Mouse (Mus musculus) CD4-positive helper T cell, adult 2 months (primary cell): ENCODE results near the gene Kirrel3.

Experiments
- DNase-seq: peaks from one replicate; pipeline ENCODE4 v3.0.0-alpha.2; 2012; ENCODE audit warnings: low read depth, missing footprints, low spot score

Gene Kirrel3

GRCm38 (mm10) chr9:35024591-35025496 lies 539.1 kb downstream of the Kirrel3 start:
- no peak for DNase-seq

DNA sequence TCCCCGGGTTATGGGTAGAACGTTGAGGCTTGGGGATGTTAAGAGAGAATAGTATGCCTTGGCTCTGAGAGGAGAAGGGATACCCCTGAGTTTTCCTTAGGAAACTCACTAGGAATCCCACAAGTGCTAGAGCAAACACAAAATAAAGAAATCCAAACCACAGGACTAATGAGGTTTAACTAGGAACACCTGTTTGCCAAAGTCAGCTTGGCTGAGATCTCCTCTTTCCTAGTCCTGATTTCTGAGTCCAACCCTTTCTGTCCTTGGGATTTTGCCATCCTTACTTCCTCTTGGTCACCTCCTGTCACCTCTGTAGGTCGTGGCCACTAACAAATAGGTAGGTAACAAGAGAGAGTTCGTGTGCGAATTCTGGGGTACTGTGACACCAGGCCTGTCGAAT lies 540.6 kb downstream of the Kirrel3 start:
- no peak for DNase-seq

GRCm38 (mm10) chr9:35026897-35027311 lies 541.2 kb downstream of the Kirrel3 start:
- no peak for DNase-seq

DNA sequence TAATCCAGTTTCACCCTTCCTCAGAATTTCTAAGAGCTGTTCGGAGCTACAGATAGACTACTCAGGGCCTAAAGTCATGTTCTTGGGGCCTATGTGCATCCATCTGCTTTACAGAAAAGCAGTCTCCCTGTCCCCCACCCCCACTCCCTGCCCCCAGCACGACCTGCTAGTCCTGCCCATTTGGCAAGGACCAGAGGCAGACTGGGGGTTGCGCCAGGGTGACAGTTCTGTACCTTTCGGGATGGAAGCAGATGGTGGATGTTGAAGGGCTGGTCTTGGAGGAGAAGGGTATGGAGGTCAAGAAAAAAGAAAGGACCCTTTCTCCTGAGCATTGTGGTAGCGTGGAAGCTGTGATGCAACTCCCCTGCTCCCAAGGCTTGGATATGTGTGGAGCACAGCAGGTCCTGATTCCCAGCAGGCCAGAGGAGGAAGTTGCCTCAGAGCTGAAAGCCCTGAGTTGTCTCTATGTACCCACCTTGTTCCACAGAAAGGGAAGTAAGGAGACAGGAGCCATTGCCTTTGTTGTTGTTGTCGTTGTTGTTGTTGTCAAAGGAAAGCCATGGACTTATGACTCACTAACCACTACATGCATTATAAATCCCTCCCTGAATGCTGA lies 541.8 kb downstream of the Kirrel3 start:
- DNase-seq: no peak

DNA sequence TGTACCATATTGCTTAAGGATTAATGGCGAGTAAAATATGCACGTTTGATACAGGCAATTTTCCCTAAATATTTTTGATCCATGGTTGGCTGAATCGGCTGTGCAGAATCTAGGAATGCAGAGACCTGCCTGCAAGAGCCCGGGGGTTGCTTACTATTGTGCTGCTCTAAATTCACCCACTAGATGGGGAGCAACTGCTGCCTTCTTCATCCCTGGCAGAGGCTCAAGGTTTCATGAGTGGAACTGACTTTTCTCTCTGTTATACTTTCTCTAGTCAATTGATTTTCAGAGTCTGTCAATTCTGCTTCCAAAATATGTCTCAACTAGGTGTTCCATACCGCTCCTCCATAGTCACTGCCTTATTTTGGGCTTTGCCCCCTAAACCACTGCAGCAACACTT lies 545.1 kb downstream of the Kirrel3 start:
- no peak for DNase-seq

DNA sequence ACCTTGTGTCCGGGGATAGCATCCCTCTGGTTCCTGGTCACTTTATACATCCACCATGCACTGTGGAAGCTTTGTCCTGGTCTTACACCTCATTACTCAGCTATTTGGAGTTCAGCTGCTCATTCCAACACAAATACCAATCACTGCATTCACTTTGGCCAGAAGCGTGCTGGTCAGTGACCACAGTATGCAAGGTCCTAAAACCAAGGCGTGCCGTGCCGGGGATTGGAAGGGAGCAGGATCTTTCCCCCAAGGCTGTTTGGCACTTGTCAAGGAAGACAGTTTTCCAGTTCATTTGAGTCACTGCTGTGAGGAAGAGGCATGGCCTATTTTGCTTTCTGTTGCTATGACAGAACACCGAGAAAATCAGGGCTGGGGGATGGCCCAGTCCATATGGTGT lies 546.8 kb downstream of the Kirrel3 start:
- no peak for DNase-seq

GRCm38 (mm10) chr9:35035074-35035473 lies 549.4 kb downstream of the Kirrel3 start:
- DNase-seq: no peak

DNA sequence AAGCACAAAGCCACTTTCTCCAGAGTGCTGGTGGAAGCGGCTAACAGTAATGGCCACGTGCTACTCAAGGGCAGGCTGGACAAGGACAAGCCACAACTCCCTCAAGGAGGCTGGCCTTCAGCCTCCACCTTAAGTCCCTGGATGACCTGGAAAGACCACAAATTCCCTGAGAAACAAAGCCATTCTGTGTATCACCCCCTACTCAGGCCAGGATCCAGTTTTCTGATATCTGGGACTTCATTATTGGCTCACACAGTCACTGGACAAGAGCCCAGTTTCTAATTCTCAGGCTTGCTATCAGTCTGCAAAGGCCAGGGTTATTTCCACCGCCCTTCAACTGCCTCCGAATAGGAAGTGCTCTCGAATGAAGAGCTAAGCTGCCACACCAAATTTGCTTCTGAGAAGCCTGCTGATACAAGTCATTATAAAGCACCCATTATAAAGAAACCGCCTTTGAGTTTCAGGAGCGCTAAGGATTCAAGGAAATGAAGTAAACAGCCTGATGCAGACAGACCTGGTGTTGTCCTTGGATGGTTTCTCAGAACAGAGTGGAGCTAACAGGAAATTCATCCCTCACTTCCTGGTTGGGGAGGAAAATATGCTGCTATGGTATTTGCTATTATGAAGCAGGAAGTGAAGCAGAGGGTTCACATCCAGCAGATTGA lies 553.4 kb downstream of the Kirrel3 start:
- no peak for DNase-seq

- DNase-seq: no peak
These were observed 554.2 kb downstream of the Kirrel3 start for GRCm38 (mm10) chr9:35039846-35040245.

- DNase-seq: no peak
These were observed 555.8 kb downstream of the Kirrel3 start for GRCm38 (mm10) chr9:35041493-35041892.

GRCm38 (mm10) chr9:35043619-35044018 lies 557.9 kb downstream of the Kirrel3 start:
- no peak for DNase-seq

DNA sequence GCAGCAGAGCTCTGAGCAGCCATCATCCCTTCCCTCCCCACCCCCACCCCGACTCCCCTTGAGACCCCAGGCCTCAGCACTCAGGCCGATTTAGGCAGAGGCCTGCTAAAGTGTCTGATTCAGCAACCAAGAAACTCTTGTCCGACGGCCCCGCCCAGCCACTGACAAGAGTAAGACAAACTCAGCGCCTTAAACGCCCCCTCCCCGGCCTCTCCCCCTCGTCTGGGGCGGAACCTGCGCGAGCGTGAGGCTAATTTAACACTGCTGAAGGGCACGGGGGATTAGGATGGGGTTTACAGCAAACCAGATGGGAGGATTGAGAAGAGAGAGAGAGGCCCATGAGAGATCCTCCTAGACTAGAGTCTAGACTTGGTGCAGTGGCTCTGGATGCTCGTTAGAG lies 558.8 kb downstream of the Kirrel3 start:
- DNase-seq: no peak

- DNase-seq: no peak
These were observed 559.4 kb downstream of the Kirrel3 start for GRCm38 (mm10) chr9:35045031-35045531.

GRCm38 (mm10) chr9:35045756-35046155 lies 560.1 kb downstream of the Kirrel3 start:
- no peak for DNase-seq

DNA sequence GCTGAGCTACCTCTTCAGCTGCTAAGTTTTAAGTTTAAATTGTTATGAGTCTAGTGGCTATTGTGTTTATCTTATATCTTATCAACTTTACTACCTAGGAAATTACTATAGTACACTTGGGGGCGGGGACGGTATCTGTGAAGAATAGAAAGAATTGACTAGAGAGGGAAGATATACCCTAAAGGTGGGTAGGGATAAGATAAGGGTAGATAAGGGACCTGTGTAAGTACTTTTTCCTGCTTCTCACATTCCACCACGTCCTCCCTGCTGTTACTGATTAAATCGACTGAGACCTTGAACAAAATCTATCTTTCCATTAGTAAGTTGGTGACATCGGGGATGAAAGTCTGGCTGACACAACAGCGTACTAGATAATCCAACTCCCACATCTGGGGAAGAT lies 562.8 kb downstream of the Kirrel3 start:
- DNase-seq: no peak

- no peak for DNase-seq
These were observed 564.3 kb downstream of the Kirrel3 start for GRCm38 (mm10) chr9:35049891-35050527.

DNA sequence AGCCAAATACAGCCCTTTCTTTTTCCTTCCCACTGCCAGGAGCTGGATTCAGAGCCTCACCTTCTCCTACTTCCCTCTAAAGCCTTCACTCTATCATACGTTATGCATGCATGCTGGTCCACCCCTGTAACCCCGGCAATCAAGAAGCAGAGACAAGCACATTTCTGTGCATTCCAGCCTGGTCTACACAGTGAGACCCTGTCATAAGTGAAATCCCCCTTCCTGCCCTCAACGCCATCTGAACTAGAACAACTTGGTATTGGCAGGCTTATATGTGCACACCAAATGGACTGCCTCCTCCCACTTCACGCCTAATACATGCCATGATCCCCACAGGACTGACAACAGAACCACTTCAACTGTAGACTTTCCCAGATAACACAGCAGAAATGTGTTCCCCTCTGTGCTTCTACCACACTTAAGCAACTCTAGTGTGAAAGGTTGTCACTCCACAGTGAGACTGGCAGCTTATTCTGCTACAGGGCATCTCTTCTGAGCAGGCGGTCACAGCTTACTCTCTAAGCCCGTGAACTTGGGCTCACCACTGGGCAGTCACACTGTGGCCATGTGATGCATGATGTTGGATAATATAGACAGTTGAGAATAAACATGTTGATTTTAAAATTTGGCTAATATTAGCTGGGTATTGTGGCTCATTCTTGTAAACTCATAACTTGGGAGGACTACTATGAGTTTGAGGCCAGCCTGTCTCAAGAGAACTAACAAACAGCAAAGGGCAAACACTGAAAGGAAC lies 565.2 kb downstream of the Kirrel3 start:
- DNase-seq: no peak

- no peak for DNase-seq
These were observed 566.0 kb downstream of the Kirrel3 start for GRCm38 (mm10) chr9:35051666-35052065.

GRCm38 (mm10) chr9:35052671-35053070 lies 567.0 kb downstream of the Kirrel3 start:
- DNase-seq: no peak

DNA sequence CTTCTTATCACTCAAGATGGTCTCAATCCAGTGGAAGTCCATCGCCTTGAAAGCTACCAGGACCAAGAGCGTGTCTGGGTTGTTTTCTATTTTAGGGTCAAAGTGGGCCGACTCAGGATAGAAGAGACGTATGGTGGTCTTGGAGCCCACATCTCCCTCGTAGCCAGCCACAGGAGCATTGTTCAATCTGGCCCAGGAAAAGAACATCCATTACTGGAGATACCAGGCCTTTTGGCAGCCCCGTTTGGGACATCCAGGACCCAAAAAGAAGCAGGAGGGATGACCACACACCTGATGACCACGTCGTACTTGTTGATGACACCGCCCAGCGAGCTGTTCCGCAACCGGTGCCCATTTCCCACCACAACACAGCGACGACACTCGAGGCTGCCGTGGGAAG lies 567.4 kb downstream of the Kirrel3 start:
- DNase-seq: no peak

DNA sequence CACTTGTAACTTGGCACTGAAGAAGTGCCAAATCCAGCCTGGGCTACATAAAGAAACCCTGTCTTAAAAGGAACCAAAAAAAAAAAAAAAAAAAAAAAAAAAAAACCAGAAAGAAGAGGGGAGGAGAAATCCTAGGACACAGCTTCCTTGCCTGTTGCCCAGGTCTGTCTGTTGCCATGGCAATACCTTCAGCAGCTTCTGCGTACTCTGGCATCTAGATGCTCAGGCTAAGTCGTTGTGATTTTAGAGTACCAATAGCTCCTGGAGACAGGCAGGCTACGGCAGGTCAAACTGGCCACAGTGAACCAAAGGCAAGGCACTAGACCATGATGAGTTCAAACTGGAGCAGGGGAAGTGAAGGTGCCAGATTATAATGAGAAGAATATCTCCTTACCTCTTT lies 568.0 kb downstream of the Kirrel3 start:
- no peak for DNase-seq
